Mouse (Mus musculus) MEL (cell line): Measurements from ENCODE around the gene Uevld. TPM values are rescaled to one million over a fixed set of nuclear protein-coding genes. Genes with fewer than 3 reads are reported as not detected.
A peak's percentile ranks its signal among the peaks of the same experiment; 100 is the strongest.

Source experiments
- DNase-seq: peaks from one replicate; pipeline ENCODE4 v3.0.0; 2011; ENCODE audit warnings: low read depth, low spot score
- H3K27ac ChIP-seq: 2 replicates; pipeline ENCODE4 v1.5.1; 2012; ENCODE audit warnings: low read depth, mild to moderate bottlenecking, control low read depth, low read length, moderate library complexity; ENCODE audit not compliant: control insufficient read depth
- H3K27me3 ChIP-seq, 2 experiments: fragments of 150-350 bp in 1 of 2; sonication (generic) in 1 of 2; 2 replicates each; pipeline ENCODE4 v1.6.1; 2012; ENCODE audit warnings: low read length in 2 of 2, mild to moderate bottlenecking in 2 of 2, improper control_type of control experiment in 1 of 2, moderate library complexity in 1 of 2; ENCODE audit not compliant: insufficient read depth in 2 of 2, control insufficient read depth in 1 of 2
- H3K36me3 ChIP-seq, 2 experiments: 2 replicates each; pipeline ENCODE4 v1.6.1; 2012 to 2014; ENCODE audit warnings: low read length in 2 of 2, improper control_type of control experiment in 1 of 2, inconsistent platforms in 1 of 2, mild to moderate bottlenecking in 1 of 2; ENCODE audit not compliant: insufficient read depth in 2 of 2, control insufficient read depth in 1 of 2
- H3K4me1 ChIP-seq, 2 experiments: fragments of 150-350 bp in 1 of 2; sonication (generic) in 1 of 2; 2 replicates each; pipeline ENCODE4 v1.6.1; 2012; ENCODE audit warnings: low read length in 2 of 2, improper control_type of control experiment in 1 of 2, mild to moderate bottlenecking in 1 of 2; ENCODE audit not compliant: insufficient read depth in 2 of 2, control insufficient read depth in 1 of 2
- H3K4me3 ChIP-seq, 2 experiments: fragments of 150-350 bp in 1 of 2; sonication (generic) in 1 of 2; 2 replicates each; pipeline ENCODE4 v1.5.1; 2012; ENCODE audit warnings: low read depth in 2 of 2, low read length in 2 of 2, mild to moderate bottlenecking in 2 of 2, moderate library complexity in 2 of 2, control low read depth in 1 of 2, improper control_type of control experiment in 1 of 2; ENCODE audit not compliant: control insufficient read depth in 1 of 2, insufficient read depth in 1 of 2
- H3K79me2 ChIP-seq: 2 replicates; pipeline ENCODE4 v1.6.1; 2012; ENCODE audit warnings: mild to moderate bottlenecking, low read length, moderate library complexity; ENCODE audit not compliant: control insufficient read depth, poor library complexity, insufficient read depth
- H3K9ac ChIP-seq: 2 replicates; pipeline ENCODE4 v1.6.1; 2012; ENCODE audit warnings: low read depth, mild to moderate bottlenecking, control low read depth, low read length, moderate library complexity; ENCODE audit not compliant: control insufficient read depth, poor library complexity, severe bottlenecking
- H3K9me3 ChIP-seq: fragments of 150-350 bp; sonication (generic); replicated peaks from 2 replicates; pipeline ENCODE4 v1.6.1; 2012; ENCODE audit warnings: mild to moderate bottlenecking, low read length, improper control_type of control experiment, moderate library complexity; ENCODE audit not compliant: insufficient read depth
- BHLHE40 ChIP-seq: IDR thresholded peaks from 2 replicates; pipeline ENCODE4 v1.6.1; 2012; ENCODE audit warnings: low read depth, mild to moderate bottlenecking, inconsistent platforms, low read length, improper control_type of control experiment, borderline replicate concordance
- CHD1 ChIP-seq: IDR thresholded peaks from 2 replicates; pipeline ENCODE4 v1.6.1; 2012; ENCODE audit warnings: low read depth, mild to moderate bottlenecking, inconsistent platforms, low read length, improper control_type of control experiment
- CHD2 ChIP-seq: IDR thresholded peaks from 2 replicates; pipeline ENCODE4 v1.6.1; 2011; ENCODE audit warnings: low read length, improper control_type of control experiment
- CTCF ChIP-seq, 3 experiments: IDR thresholded peaks in 2 of 3; conservative IDR thresholded peaks in 1 of 3; 2 replicates each; pipeline ENCODE4 v1.5.1; 2011 to 2012; ENCODE audit warnings: low read length in 3 of 3, low read depth in 2 of 3, mild to moderate bottlenecking in 2 of 3, improper control_type of control experiment in 1 of 3, inconsistent platforms in 1 of 3, mixed read lengths in 1 of 3, moderate library complexity in 1 of 3; ENCODE audit not compliant: control insufficient read depth in 1 of 3, insufficient read depth in 1 of 3, poor library complexity in 1 of 3, severe bottlenecking in 1 of 3
- E2F4 ChIP-seq: IDR thresholded peaks from 2 replicates; pipeline ENCODE4 v1.6.1; 2011; ENCODE audit warnings: low read depth, low read length, improper control_type of control experiment, borderline replicate concordance
- ELF1 ChIP-seq: IDR thresholded peaks from 2 replicates; pipeline ENCODE4 v1.6.1; 2014; ENCODE audit warnings: low read depth, mild to moderate bottlenecking, inconsistent platforms, low read length, improper control_type of control experiment, moderate library complexity
- EP300 ChIP-seq, 2 experiments: IDR thresholded peaks; 2 replicates each; pipeline ENCODE4 v1.6.1; 2011; ENCODE audit warnings: improper control_type of control experiment in 2 of 2, low read length in 2 of 2, low read depth in 1 of 2, mild to moderate bottlenecking in 1 of 2
- ETS1 ChIP-seq: IDR thresholded peaks from 2 replicates; pipeline ENCODE4 v1.6.1; 2012; ENCODE audit warnings: low read depth, mild to moderate bottlenecking, inconsistent platforms, low read length, improper control_type of control experiment, moderate library complexity
- GABPA ChIP-seq: IDR thresholded peaks from 2 replicates; pipeline ENCODE4 v1.6.1; 2012; ENCODE audit warnings: low read depth, mild to moderate bottlenecking, inconsistent platforms, low read length, improper control_type of control experiment, moderate library complexity
- GATA1 ChIP-seq: IDR thresholded peaks from 2 replicates; pipeline ENCODE4 v1.6.1; 2011; ENCODE audit warnings: low read depth, low read length, improper control_type of control experiment
- HCFC1 ChIP-seq: IDR thresholded peaks from 2 replicates; pipeline ENCODE4 v1.6.1; 2012; ENCODE audit warnings: low read depth, mild to moderate bottlenecking, inconsistent platforms, low read length, improper control_type of control experiment, moderate library complexity
- KAT2A ChIP-seq: conservative IDR thresholded peaks from 2 replicates; pipeline ENCODE4 v1.6.1; 2012; ENCODE audit warnings: low read depth, low read length, improper control_type of control experiment, inconsistent platforms
- MAFK ChIP-seq: IDR thresholded peaks from 2 replicates; pipeline ENCODE4 v1.6.1; 2011; ENCODE audit warnings: low read depth, mild to moderate bottlenecking, low read length, improper control_type of control experiment, borderline replicate concordance
- MAZ ChIP-seq: IDR thresholded peaks from 2 replicates; pipeline ENCODE4 v1.6.1; 2012; ENCODE audit warnings: low read depth, mild to moderate bottlenecking, inconsistent platforms, low read length, improper control_type of control experiment
- MEF2A ChIP-seq: IDR thresholded peaks from 2 replicates; pipeline ENCODE4 v1.6.1; 2014; ENCODE audit warnings: low read depth, mild to moderate bottlenecking, inconsistent platforms, low read length, improper control_type of control experiment; ENCODE audit not compliant: poor library complexity, insufficient replicate concordance, severe bottlenecking; ENCODE audit errors: extremely low read depth
- MXI1 ChIP-seq: IDR thresholded peaks from 2 replicates; pipeline ENCODE4 v1.6.1; 2011; ENCODE audit warnings: mild to moderate bottlenecking, low read depth, low read length, improper control_type of control experiment
- POLR2A ChIP-seq, 2 experiments: IDR thresholded peaks; 2 replicates each; pipeline ENCODE4 v1.6.1; 2011 to 2012; ENCODE audit warnings: low read length in 2 of 2, mild to moderate bottlenecking in 2 of 2, control low read depth in 1 of 2, improper control_type of control experiment in 1 of 2, low read depth in 1 of 2, moderate library complexity in 1 of 2; ENCODE audit not compliant: control insufficient read depth in 1 of 2, insufficient read depth in 1 of 2, poor library complexity in 1 of 2
- POLR2AphosphoS2 ChIP-seq: IDR thresholded peaks from 2 replicates; pipeline ENCODE4 v1.6.1; 2011; ENCODE audit warnings: low read length, improper control_type of control experiment
- POLR2AphosphoS5 ChIP-seq: IDR thresholded peaks from 2 replicates; pipeline ENCODE4 v1.6.1; 2012; ENCODE audit warnings: low read depth, borderline replicate concordance, mild to moderate bottlenecking, inconsistent platforms, low read length, moderate library complexity, mixed read lengths
- RAD21 ChIP-seq: IDR thresholded peaks from 2 replicates; pipeline ENCODE4 v1.6.1; 2011; ENCODE audit warnings: mild to moderate bottlenecking, low read depth, low read length, improper control_type of control experiment
- TAL1 ChIP-seq: IDR thresholded peaks from 2 replicates; pipeline ENCODE4 v1.6.1; 2012; ENCODE audit warnings: mild to moderate bottlenecking, inconsistent platforms, low read length, moderate library complexity, mixed read lengths
- TBP ChIP-seq: IDR thresholded peaks from 2 replicates; pipeline ENCODE4 v1.8.0; 2011; ENCODE audit warnings: low read depth, low read length, improper control_type of control experiment
- TCF12 ChIP-seq: IDR thresholded peaks from 2 replicates; pipeline ENCODE4 v1.6.1; 2014; ENCODE audit warnings: low read depth, mild to moderate bottlenecking, inconsistent platforms, low read length, improper control_type of control experiment, moderate library complexity
- UBTF ChIP-seq: IDR thresholded peaks from 2 replicates; pipeline ENCODE4 v1.6.1; 2012; ENCODE audit warnings: low read depth, mild to moderate bottlenecking, inconsistent platforms, low read length, improper control_type of control experiment, moderate library complexity, borderline replicate concordance; ENCODE audit not compliant: insufficient read depth
- USF1 ChIP-seq: IDR thresholded peaks from 2 replicates; pipeline ENCODE4 v1.6.1; 2014; ENCODE audit warnings: low read depth, mild to moderate bottlenecking, inconsistent platforms, low read length, improper control_type of control experiment, moderate library complexity
- USF2 ChIP-seq, 2 experiments: IDR thresholded peaks; 2 replicates each; pipeline ENCODE4 v1.6.1; 2011 to 2012; ENCODE audit warnings: improper control_type of control experiment in 2 of 2, low read length in 2 of 2, borderline replicate concordance in 1 of 2, inconsistent platforms in 1 of 2, low read depth in 1 of 2, mild to moderate bottlenecking in 1 of 2; ENCODE audit not compliant: insufficient read depth in 1 of 2
- ZKSCAN1 ChIP-seq: IDR thresholded peaks from 2 replicates; pipeline ENCODE4 v1.6.1; 2012; ENCODE audit warnings: low read depth, mild to moderate bottlenecking, inconsistent platforms, low read length, improper control_type of control experiment, moderate library complexity
- ZMIZ1 ChIP-seq: IDR thresholded peaks from 2 replicates; pipeline ENCODE4 v1.6.1; 2012; ENCODE audit warnings: low read depth, mild to moderate bottlenecking, inconsistent platforms, low read length, improper control_type of control experiment, moderate library complexity
- ZNF384 ChIP-seq: IDR thresholded peaks from 2 replicates; pipeline ENCODE4 v1.6.1; 2012; ENCODE audit warnings: low read depth, mild to moderate bottlenecking, inconsistent platforms, low read length, improper control_type of control experiment
- polyA plus RNA-seq, 2 experiments: library from polyadenylated mRNA; stranded (reverse) in 1 of 2; unstranded in 1 of 2; fragments of >175 nt in 1 of 2; fragments of >200 nt in 1 of 2; gene quantifications; 2 replicates each; pipeline versions ENCODE4 v1.2.1 to v1.2.4; 2012; ENCODE audit warnings: low replicate concordance in 2 of 2, low read depth in 1 of 2; ENCODE audit not compliant: insufficient read length in 2 of 2, insufficient read depth in 1 of 2, missing spikeins in 1 of 2
- total RNA-seq: library from RNA; depleted of rRNA; stranded (reverse); fragments of 300-350 nt; gene quantifications from 2 replicates; pipeline ENCODE4 v1.2.3, GENCODE M21; 2012

The Uevld gene
- total and polyA plus RNA-seq, 3 experiments: 1.9 to 5.4 TPM; not detected in 1

DNA sequence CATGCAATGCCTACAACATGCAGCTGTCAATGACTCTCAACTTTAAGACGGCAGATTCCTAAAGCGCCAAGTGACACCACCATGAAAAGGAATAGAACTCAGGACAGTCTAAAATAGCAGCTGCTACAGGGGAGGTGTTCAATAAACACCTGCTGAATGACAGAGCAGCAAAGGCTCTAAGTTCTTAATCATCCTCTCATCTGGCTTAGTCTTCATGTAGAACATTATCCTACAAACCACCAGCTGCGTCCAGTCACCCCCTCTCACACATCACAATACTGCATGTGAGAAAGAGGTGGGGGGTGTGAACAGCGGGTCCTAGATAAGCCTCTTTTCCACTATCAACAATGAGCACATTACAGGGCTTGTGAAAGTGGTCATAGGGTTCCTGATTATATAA, 38.7 kb upstream of the Uevld start:
- H3K9me3 ChIP-seq: no peaks in the 10 kb centered on the region
- no peaks in the 10 kb centered on the region for H3K27me3 ChIP-seq
- H3K79me2 ChIP-seq: peaks cover 9% of the 10 kb centered on the region
- no peak overlapping the region for H3K27ac ChIP-seq
- peaks cover 21 to 39% of the 10 kb centered on the region in 2 experiments for H3K36me3 ChIP-seq
- no peak for TF ChIP-seq USF1
- TF ChIP-seq MAFK: no peak
- TF ChIP-seq HCFC1: no peak
- no peak for TF ChIP-seq MXI1
- TF ChIP-seq BHLHE40: peak; percentile 44; the same call in 1 of the 2 replicates
- TF ChIP-seq POLR2A (IDR thresholded peaks at IDR 0.05; ENCODE audit: control insufficient read depth in 1 of 2, insufficient read depth in 1 of 2, low read depth in 1 of 2, low read length in 2 of 2, poor library complexity in 1 of 2): no peak
- TF ChIP-seq GABPA: no peak
- TF ChIP-seq GATA1: peak; percentile 60
- TF ChIP-seq KAT2A: no peak
- TF ChIP-seq ZNF384: no peak
- no peak for TF ChIP-seq USF2 (IDR thresholded peaks at IDR 0.05; ENCODE audit: borderline replicate concordance in 1 of 2, insufficient read depth in 1 of 2, low read depth in 1 of 2, low read length in 2 of 2)
- TF ChIP-seq TBP: no peak
- TF ChIP-seq MEF2A: no peak
- TF ChIP-seq MAZ: no peak
- no peak for TF ChIP-seq CHD2
- TF ChIP-seq TAL1: peak; percentile 69
- TF ChIP-seq UBTF: no peak
- peak; percentile 84 for TF ChIP-seq TCF12
- no peak for TF ChIP-seq CTCF (IDR thresholded peaks at IDR 0.05 in 2 of 3, conservative IDR thresholded peaks at IDR 0.05 in 1 of 3; ENCODE audit: control insufficient read depth in 1 of 3, insufficient read depth in 1 of 3, low read depth in 2 of 3, low read length in 3 of 3, poor library complexity in 1 of 3, severe bottlenecking in 1 of 3)
- TF ChIP-seq POLR2AphosphoS2: no peak
- TF ChIP-seq POLR2AphosphoS5: no peak
- TF ChIP-seq EP300 (IDR thresholded peaks at IDR 0.05; ENCODE audit: low read depth in 1 of 2, low read length in 2 of 2): peak; percentile 47 to 64
- no peak for TF ChIP-seq ZKSCAN1
- no peak for TF ChIP-seq RAD21
- no peak for TF ChIP-seq CHD1
- TF ChIP-seq E2F4: no peak
- TF ChIP-seq ZMIZ1: no peak
- peak; percentile 67 for TF ChIP-seq ETS1
- no peak for TF ChIP-seq ELF1
- no peak overlapping the region for H3K4me3 ChIP-seq
- H3K4me1 ChIP-seq: peaks cover 12 to 27% of the 10 kb centered on the region in 2 experiments
- peak; percentile 38 for DNase-seq
- no peak overlapping the region for H3K9ac ChIP-seq
